Mouse (Mus musculus) lung, postnatal 0 days (tissue): ENCODE data around the gene Ccnt1. TPM values are rescaled to one million over a fixed set of nuclear protein-coding genes. Genes with fewer than 3 reads are reported as not detected.
"Not testable (repeated sequence)": the region's sequence is repeated elsewhere in the genome, so short reads cannot be mapped to it uniquely, and the experiment has no call there.

Experiments
- ATAC-seq: fragments of 200-750 bp; cut with Nextera tagmentation; 2 replicates; pipeline ENCODE4 v1.8.0; 2017; ENCODE audit warnings: moderate library complexity
- DNase-seq: peaks from one replicate; pipeline ENCODE4 v3.0.0-alpha.2; 2016; ENCODE audit warnings: low spot score
- H3K27ac ChIP-seq: fragments of 300-500 bp; sonication (generic); 2 replicates; pipeline ENCODE4 v1.5.1; 2014; ENCODE audit warnings: antibody characterized with exemption, mild to moderate bottlenecking, low read length, mixed read lengths
- H3K27me3 ChIP-seq: fragments of 300-500 bp; sonication (generic); replicated peaks from 2 replicates; pipeline ENCODE4 v1.6.1; 2014; ENCODE audit warnings: low read length, mixed read lengths; ENCODE audit not compliant: insufficient read depth
- H3K36me3 ChIP-seq: fragments of 300-500 bp; sonication (generic); 2 replicates; pipeline ENCODE4 v1.6.1; 2014; ENCODE audit warnings: low read length, mixed read lengths; ENCODE audit not compliant: insufficient read depth
- H3K4me1 ChIP-seq: fragments of 300-500 bp; sonication (generic); 2 replicates; pipeline ENCODE4 v1.6.1; 2014; ENCODE audit warnings: antibody characterized with exemption, low read depth, low read length, mixed read lengths; ENCODE audit not compliant: insufficient read depth
- H3K4me2 ChIP-seq: fragments of 300-500 bp; sonication (generic); replicated peaks from 2 replicates; pipeline ENCODE4 v1.6.1; 2014; ENCODE audit warnings: low read depth, mild to moderate bottlenecking, low read length, moderate library complexity, mixed read lengths
- H3K4me3 ChIP-seq: fragments of 300-500 bp; sonication (generic); 2 replicates; pipeline ENCODE4 v1.5.1; 2014; ENCODE audit warnings: low read depth, low read length
- H3K9ac ChIP-seq: fragments of 300-500 bp; sonication (generic); replicated peaks from 2 replicates; pipeline ENCODE4 v1.6.1; 2014; ENCODE audit warnings: low read depth, mild to moderate bottlenecking
- H3K9me3 ChIP-seq: fragments of 300-500 bp; sonication (generic); 2 replicates; pipeline ENCODE4 v1.6.1; 2016; ENCODE audit warnings: low read length, mixed read lengths
- CTCF ChIP-seq: IDR thresholded peaks from 2 replicates; pipeline ENCODE4 v1.5.1; 2016; ENCODE audit warnings: antibody characterized with exemption, mild to moderate bottlenecking
- EP300 ChIP-seq: IDR thresholded peaks from 2 replicates; pipeline ENCODE4 v1.6.1; 2016; ENCODE audit warnings: antibody characterized with exemption, mild to moderate bottlenecking, control low read depth
- WGBS: fragments of 180-500 bp; shearing (Covaris S2); extraction: QIAGEN DNeasy Blood & Tissue Kit; methylation state at CpG from one replicate; pipeline ENCODE4 v1.1.7; 2014; 5-methylcytosine and 5-hydroxymethylcytosine counted together
- polyA plus RNA-seq: library from polyadenylated mRNA; unstranded; fragments of >200 nt; fragmentation: Nextera tagmentation; extraction: Ambion mirVana; gene quantifications from 2 replicates; pipeline ENCODE4 v1.2.1, GENCODE M21; 2015

Gene Ccnt1
- polyA plus RNA-seq, 1 experiment from 2014 or later, result 31.0 TPM

DNA sequence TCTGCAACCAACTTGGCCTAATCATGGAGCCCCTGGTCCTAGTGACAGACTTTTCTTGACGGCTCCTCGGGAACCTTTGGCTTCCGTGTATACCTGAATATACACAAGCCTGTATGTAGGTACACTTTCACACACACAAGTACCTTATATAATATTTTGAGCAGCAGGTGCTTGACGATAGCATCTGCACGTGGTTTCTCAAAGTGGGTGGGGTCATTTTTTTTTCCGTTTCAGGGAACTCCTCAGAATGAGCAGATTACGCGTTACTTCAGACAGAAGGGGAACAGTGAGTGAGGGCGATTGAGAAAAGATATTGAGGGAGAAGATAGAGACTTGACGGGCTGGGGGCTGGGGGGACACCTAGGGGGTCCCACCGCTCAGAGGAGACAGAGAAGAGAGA lies 17.0 kb upstream of the Ccnt1 start:
- Histone ChIP-seq H3K4me3 (no peak overlapping the region), H3K27me3 (no peaks in the 10 kb centered on the region), H3K9ac (no peak overlapping the region), H3K4me1 (no peaks in the 10 kb centered on the region), H3K9me3 (no peaks in the 10 kb centered on the region), H3K4me2 (no peak overlapping the region), H3K36me3 (peaks cover 5% of the 10 kb centered on the region; the same call in 1 of the 2 replicates), H3K27ac (no peak overlapping the region)
- TF ChIP-seq CTCF (no peak), EP300 (no peak)
- DNase-seq (no peak), ATAC-seq (no peak)
- WGBS, result 77% methylated on average over 11 of the region's 11 CpGs

DNA sequence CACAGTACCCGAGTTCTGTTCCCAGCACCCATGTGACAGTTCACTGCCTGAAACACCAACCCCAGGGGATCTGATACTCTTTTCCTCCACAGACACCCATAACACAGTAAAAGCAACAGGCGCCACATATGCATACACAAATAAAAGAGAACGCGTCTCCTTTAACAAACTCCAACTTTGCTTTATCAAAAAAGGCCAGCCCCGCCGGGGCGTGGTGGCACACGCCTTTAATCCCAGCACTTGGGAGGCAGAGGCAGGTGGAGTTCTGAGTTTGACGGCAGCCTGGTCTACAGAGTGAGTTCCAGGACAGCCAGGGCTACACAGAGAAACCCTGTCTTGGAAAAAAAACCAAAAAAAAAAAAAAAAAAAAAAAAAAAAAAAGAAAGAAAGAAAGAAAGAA lies 15.4 kb upstream of the Ccnt1 start:
- not testable (repeated sequence) for H3K36me3 ChIP-seq, DNase-seq, H3K4me2 ChIP-seq, H3K9me3 ChIP-seq, H3K27me3 ChIP-seq, ATAC-seq, H3K27ac ChIP-seq, H3K9ac ChIP-seq, H3K4me1 ChIP-seq, H3K4me3 ChIP-seq
- 63% methylated on average over 9 of the region's 9 CpGs for WGBS

DNA sequence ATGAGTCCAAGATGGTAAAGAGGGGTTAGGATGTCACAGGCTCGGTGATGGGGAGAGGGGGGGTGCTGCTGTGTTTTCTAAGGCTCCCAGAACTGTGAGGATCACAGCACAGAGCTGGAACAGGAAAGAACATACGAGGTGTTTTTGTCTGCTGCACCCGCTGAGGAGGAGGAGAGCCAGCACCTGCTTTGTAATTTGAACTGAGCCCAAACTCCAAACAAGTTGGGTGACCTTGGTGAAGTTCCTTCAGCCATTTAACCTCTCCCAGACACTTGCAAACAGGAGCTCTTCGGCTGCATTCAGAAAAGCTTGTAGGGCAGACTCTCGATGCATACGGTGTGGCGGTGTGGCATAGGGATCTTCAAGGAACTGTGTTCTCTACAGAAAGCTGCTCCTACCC lies 14.7 kb upstream of the Ccnt1 start:
- 26% methylated on average over 7 of the region's 7 CpGs for WGBS

DNA sequence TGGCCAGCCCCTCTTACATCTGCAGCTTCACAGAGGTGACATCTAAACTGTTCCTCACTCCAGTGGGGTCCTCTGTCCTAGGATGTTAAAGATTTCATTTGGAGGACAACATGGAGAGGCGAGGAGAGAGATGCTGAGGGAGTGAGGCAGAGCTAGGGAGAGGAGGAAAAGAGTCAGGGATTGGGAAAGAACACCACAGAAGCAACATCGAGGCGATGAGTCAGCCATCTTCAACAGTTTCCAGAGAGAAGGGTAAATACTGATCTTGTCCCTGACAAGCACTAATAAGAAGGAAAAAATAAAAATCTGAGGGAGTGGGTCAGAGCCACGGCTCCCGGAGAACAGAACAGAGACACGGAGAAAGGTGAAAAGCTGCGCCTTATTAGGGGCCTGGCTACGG lies 12.3 kb upstream of the Ccnt1 start:
- no peak for DNase-seq
- no peak for ATAC-seq
- Histone ChIP-seq H3K27ac (no peak overlapping the region), H3K27me3 (no peaks in the 10 kb centered on the region), H3K4me2 (no peak overlapping the region), H3K4me1 (no peaks in the 10 kb centered on the region), H3K4me3 (no peak overlapping the region), H3K9me3 (no peaks in the 10 kb centered on the region), H3K9ac (no peak overlapping the region), H3K36me3 (no peaks in the 10 kb centered on the region)
- no peak for TF ChIP-seq CTCF
- no peak for TF ChIP-seq EP300
- WGBS, result 57% methylated on average over 8 of the region's 8 CpGs

More for the DNA sequence above, 14.7 kb upstream of the Ccnt1 start:
- Histone ChIP-seq H3K4me3 (no peak overlapping the region), H3K9ac (no peak overlapping the region), H3K4me1 (no peaks in the 10 kb centered on the region), H3K27ac (0 out of 2 replicates have a peak overlapping the region, but pooled peaks have one; percentile 14), H3K27me3 (no peaks in the 10 kb centered on the region), H3K36me3 (no peaks in the 10 kb centered on the region), H3K9me3 (no peaks in the 10 kb centered on the region), H3K4me2 (no peak overlapping the region)
- DNase-seq (no peak), ATAC-seq (no peak)
- TF ChIP-seq CTCF, result no peak
- TF ChIP-seq EP300, result no peak

DNA sequence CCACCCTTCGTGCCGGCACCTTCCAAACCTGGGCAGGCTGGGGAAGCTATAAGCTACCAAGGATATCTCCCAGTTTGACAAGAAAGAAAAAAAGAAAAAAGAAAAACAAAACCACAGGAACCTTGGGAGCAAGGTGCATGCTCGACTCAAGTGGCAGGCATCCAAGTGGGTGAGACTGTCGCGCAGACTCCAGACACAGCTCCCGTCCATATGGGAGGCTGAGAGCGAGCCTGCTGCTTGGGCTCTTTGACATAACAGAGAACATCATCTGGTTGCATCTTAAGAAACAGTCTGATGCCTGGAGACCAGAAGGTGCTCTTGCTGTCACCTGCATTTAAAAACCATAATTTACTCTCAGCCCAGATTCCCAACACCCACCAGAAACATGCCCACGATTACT lies 11.7 kb upstream of the Ccnt1 start:
- Histone ChIP-seq H3K9me3 (no peaks in the 10 kb centered on the region), H3K4me1 (no peaks in the 10 kb centered on the region), H3K27me3 (no peaks in the 10 kb centered on the region), H3K4me2 (no peak overlapping the region), H3K4me3 (no peak overlapping the region), H3K36me3 (no peaks in the 10 kb centered on the region), H3K9ac (no peak overlapping the region), H3K27ac (no peak overlapping the region)
- DNase-seq, result no peak
- ATAC-seq, result no peak
- no peak for TF ChIP-seq CTCF
- WGBS, result 59% methylated on average over 8 of the region's 8 CpGs

DNA sequence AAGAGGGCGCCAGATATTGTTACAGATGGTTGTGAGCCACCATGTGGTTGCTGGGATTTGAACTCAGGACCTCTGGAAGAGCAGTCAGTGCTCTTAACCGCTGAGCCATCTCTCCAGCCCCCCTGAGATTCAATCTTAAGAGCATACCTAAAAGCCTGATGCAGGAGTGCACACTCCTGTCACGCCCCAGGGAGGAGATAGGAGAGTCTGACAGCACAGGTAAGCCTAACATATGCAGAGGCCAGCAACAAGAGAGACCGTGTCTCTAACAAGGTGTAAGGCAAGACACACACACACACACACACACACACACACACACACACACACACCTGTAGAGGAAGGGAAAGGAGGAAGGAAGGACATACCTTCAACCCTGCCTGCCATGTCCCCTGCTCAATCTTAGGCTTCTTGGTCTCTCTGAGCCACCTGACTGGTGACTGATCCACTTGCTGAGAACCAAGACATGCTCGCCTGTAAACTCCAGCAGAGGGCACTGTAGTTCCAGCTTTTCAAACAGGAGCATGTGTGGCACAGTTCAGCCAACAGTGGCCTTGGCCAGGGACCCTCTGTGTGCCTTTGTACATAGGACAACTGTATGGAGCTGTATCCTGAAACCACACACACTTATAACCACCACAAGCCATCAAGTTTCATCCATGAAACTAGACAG lies 9.2 kb upstream of the Ccnt1 start:
- ATAC-seq (peak; percentile 89), DNase-seq (peak; percentile 89)
- no peaks in the 10 kb centered on the region for H3K4me1 ChIP-seq
- H3K27me3 ChIP-seq, result no peaks in the 10 kb centered on the region
- H3K9ac ChIP-seq, result no peak overlapping the region
- WGBS, result 35% methylated on average over 5 of the region's 5 CpGs
- TF ChIP-seq CTCF, result peak; percentile 94
- TF ChIP-seq EP300, result no peak
- H3K27ac ChIP-seq, result no peak overlapping the region
- H3K9me3 ChIP-seq, result no peaks in the 10 kb centered on the region
- H3K36me3 ChIP-seq, result no peaks in the 10 kb centered on the region
- H3K4me2 ChIP-seq, result no peak overlapping the region
- H3K4me3 ChIP-seq, result no peak overlapping the region

DNA sequence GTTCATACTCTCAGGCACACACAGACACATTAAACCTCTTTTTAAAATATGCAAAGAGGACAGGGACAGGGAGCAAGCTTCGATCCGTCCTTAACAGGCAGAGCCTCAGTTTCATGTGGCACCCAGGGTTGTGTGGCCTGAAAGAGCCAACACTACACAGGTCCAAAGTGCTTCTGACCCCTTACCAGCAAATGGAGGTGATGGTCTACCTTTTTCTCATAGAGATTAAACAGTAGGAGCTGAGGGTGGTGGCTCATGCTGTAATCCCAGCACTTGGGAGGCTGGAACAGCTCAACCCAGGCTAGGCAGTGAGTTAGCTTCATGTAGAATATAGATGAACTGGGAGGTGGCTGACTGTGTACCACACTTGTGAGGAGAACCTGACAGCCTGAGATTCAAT lies 8.6 kb upstream of the Ccnt1 start:
- Histone ChIP-seq H3K4me1 (no peaks in the 10 kb centered on the region), H3K9ac (no peak overlapping the region), H3K4me3 (no peak overlapping the region), H3K9me3 (no peaks in the 10 kb centered on the region), H3K27me3 (no peaks in the 10 kb centered on the region), H3K4me2 (no peak overlapping the region), H3K27ac (no peak overlapping the region), H3K36me3 (no peaks in the 10 kb centered on the region)
- ATAC-seq (no peak), DNase-seq (no peak)
- TF ChIP-seq CTCF (no peak), EP300 (no peak)
- WGBS, result 81% methylated on average over 2 of the region's 2 CpGs
